Mouse (Mus musculus): ENCODE results near the gene Olfr1487.
"Not testable (repeated sequence)": the region's sequence is repeated elsewhere in the genome, so short reads cannot be mapped to it uniquely, and the experiment has no call there.

Gene Olfr1487

GRCm38 (mm10) chr19:13617075-13617474 lies at the start of gene Olfr1487:
Olfr1487 (plus strand) TSS chr19:13617375.
- DNase-seq (ENCODE audit: low spot score in 2 of 2) = not testable (repeated sequence)

GRCm38 (mm10) chr19:13583211-13583610 lies 34.0 kb upstream of the Olfr1487 start, which contains the start of gene Olfr1484:
Olfr1484 (plus strand) TSS chr19:13583511.
- DNase-seq (ENCODE audit: low spot score in 2 of 2) = no peak

GRCm38 (mm10) chr19:13631321-13631720 lies 14.1 kb downstream of the Olfr1487 start, which contains the start of gene Olfr1489:
Olfr1489 (plus strand) TSS chr19:13631621.
- DNase-seq (ENCODE audit: low spot score in 2 of 2) = no peak

- DNase-seq (ENCODE audit: low spot score in 2 of 2) = no peak
These were observed 33.6 kb downstream of the Olfr1487 start, which contains the start of gene Olfr1490 for GRCm38 (mm10) chr19:13650791-13651190. Olfr1490 (plus strand) TSS chr19:13651091.

All from urinary bladder, postnatal 36 days (tissue).